Mouse (Mus musculus) MEL (cell line): ENCODE results near the gene Mynn. TPM values are rescaled to one million over a fixed set of nuclear protein-coding genes. Genes with fewer than 3 reads are reported as not detected.

Source experiments
- polyA plus RNA-seq, 2 experiments: library from polyadenylated mRNA; stranded (reverse) in 1 of 2; unstranded in 1 of 2; fragments of >175 nt in 1 of 2; fragments of >200 nt in 1 of 2; gene quantifications; 2 replicates each; pipeline versions ENCODE4 v1.2.1 to v1.2.4; 2012; ENCODE audit warnings: low replicate concordance in 2 of 2, low read depth in 1 of 2; ENCODE audit not compliant: insufficient read length in 2 of 2, insufficient read depth in 1 of 2, missing spikeins in 1 of 2
- total RNA-seq: library from RNA; depleted of rRNA; stranded (reverse); fragments of 300-350 nt; gene quantifications from 2 replicates; pipeline ENCODE4 v1.2.3, GENCODE M21; 2012; rRNA removed

Gene Mynn
- total and polyA plus RNA-seq, 3 experiments = 12.3 to 17.0 TPM; not detected in 1

Other genes starting within 250 kb of the Mynn start
- gene Mecom, start 54.1 kb upstream of the Mynn start, total RNA-seq = 0.04 and 0.10 TPM in 2 replicates
- gene Mecom, start 54.1 kb upstream of the Mynn start, polyA plus RNA-seq = not detected
- 0.08 TPM in 1 of 2 replicates, not detected in the other for gene Actrt3, start 2.1 kb upstream of the Mynn start, total RNA-seq
- gene Actrt3, start 2.1 kb upstream of the Mynn start, polyA plus RNA-seq = under 1 TPM in 1 of 2 experiments, not detected in 1; 0.04 TPM
- gene Lrriq4, start 42.4 kb downstream of the Mynn start, total RNA-seq = not detected in 2 replicates
- gene Lrriq4, start 42.4 kb downstream of the Mynn start, polyA plus RNA-seq = not detected
- gene Lrrc34, start 45.8 kb downstream of the Mynn start, total RNA-seq = not detected in 2 replicates
- not detected for gene Lrrc34, start 45.8 kb downstream of the Mynn start, polyA plus RNA-seq
- 0.07 TPM in 1 of 2 replicates, not detected in the other for gene Lrrc31, start 97.8 kb downstream of the Mynn start, total RNA-seq
- gene Lrrc31, start 97.8 kb downstream of the Mynn start, polyA plus RNA-seq = under 1 TPM in 1 of 2 experiments, not detected in 1; 0.03 TPM
- not detected in 2 replicates for gene Samd7, start 144.2 kb downstream of the Mynn start, total RNA-seq
- not detected for gene Samd7, start 144.2 kb downstream of the Mynn start, polyA plus RNA-seq
- 32.8 and 35.6 TPM in 2 replicates for gene Sec62, start 190.8 kb downstream of the Mynn start, total RNA-seq
- gene Sec62, start 190.8 kb downstream of the Mynn start, polyA plus RNA-seq = 100 to 1,000 TPM in 1 of 2 experiments, 10 to 100 TPM in 1; 75.4 to 171 TPM